Mouse (Mus musculus) mouse embryonic stem cell (cell line): ENCODE results near the gene Zfp109.

ENCODE experiments used
- in situ Hi-C, 2 experiments: fragments of 300-500 bp; cut with MboI; formaldehyde crosslinking; loops; 1 replicate in 1 of 2; 3 replicates in 1 of 2; pipeline ENCODE4 v1.14.3; 2019 to 2020; ENCODE audit warnings: low sequenced_read_pairs in 2 of 2, low pct_unique_long_range_greater_than_20kb in 1 of 2, mixed read lengths in 1 of 2; ENCODE audit not compliant: unreplicated experiment in 1 of 2

Gene Zfp109

DNA sequence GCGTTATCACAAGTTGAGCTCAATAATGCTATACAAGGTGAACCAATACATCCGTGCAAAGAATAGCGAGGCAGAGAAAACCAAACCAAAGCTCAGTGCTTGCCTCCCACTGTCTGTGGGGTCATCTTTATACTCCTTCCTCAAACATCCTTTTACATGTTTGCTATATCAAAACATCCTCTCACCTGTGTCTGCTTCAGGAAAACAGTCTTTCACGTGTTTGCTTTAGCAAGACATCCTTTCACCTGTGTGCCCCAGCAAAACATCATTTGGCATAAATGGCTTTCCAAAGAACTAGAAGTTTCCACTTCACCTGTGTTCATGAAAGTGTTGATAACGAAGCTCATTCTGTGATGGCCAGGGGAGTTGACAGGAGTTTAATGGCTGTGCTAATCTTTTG is 26.0 kb downstream of the Zfp109 start, which contains the start of gene Zfp111:
TSS of gene Zfp111 (minus strand) at position 101 of the 400 bp plus-strand sequence.
- in situ Hi-C loops: no loop called here

DNA sequence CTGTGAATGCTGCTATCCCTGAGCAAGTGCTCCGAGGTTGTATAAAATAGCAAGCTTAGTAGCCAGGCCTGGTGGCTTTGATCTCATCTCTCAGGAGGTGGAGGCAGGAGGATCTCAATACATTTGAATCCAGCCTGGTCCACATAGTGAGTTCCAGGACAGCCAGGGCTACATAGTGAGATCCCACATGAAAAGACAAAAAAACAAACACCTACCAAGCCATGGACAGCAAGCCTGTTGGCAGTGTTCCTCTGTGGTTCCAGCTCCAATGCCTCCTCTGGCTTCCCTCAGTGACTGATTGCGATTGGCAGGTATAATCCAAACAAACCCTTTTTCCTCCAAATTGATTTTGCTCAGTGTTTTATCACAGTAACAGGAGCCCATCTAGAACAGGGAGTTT is 27.1 kb downstream of the Zfp109 start:
- in situ Hi-C loops: no loop called here

DNA sequence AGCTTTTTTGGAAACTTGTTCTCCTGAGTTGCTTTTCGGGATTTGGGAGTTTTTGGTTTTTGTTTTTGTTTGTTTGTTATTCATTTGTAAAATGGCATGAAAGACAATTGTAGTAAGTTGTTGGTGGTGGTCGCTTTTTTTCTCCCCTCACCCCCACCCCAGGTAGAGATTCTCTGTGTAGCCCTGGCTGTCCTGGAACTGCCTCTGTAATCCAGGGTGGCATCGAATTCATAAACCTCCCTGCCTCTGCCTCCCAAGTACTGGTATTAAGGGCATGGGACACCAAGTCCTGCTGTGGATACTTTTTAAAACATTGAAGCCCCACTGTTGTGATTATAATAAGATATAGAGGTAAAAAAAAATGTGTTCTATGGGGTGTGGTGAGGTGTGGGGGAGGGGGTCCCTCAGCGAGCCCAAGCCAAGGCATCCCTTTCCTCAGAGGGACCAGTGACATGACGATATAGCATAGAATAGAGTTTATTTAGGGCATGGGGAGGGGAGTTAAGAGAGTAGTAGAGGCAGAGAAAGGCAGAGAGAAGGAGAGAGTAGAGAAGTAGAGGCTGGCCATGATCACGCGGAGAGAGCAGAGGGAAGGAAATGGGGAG is 29.0 kb downstream of the Zfp109 start:
- in situ Hi-C loops: no loop called here

DNA sequence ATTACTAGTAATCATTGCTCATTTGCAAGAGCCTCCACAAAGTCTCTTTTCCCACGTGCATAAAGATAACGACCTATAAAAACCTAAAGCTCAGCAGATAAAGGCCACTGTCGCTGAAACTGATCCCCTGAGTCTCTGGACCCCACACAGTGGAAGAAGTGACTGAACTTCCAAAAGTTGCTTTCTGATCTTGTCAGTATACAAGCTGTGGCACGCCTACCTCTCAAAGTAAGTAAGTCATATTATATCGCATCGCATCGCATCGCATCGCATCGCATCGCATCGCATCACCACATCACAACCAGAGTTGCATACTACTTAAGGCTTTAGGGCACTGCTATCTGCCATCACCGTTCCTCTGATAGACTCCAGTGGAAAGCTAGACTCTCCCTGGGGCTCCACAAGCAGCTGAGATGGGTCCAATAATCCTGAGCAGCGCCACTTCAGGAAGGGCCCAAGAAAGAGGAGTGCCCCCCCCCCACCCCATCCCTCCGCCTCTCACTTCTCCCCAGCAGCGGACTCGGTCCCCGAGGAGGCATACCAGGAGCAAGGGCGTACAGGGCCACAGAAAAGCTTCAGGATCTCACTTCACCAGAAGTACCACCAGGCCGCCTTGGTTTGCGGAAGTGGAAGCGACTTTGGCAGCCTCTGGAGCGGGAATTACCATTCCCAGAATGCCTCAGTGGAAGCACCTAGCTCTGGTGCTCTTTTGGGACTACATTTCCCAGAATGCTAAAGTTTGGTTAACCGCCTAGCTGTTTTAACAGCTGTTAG is 29.7 kb downstream of the Zfp109 start:
- in situ Hi-C loops: no loop called here

DNA sequence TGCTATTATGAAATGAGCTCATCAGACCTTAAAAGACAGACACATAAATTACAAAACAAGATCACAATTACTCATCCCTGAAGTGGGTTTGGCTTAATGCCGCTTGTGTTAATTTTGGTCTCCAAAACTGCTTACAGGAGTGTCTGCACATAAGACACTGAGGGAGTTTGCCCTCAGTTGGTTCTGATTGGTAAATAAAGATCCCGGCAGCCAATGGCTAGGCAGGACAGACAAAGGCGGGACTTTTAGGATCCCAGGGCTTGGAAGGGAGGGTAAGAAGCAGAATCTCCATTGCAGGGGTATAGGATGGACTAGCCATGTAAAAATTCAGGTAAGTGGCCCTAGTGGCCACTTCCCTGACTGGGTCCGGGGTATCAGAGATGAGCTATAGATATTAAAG is 40.4 kb downstream of the Zfp109 start:
- in situ Hi-C loops: no loop called here

DNA sequence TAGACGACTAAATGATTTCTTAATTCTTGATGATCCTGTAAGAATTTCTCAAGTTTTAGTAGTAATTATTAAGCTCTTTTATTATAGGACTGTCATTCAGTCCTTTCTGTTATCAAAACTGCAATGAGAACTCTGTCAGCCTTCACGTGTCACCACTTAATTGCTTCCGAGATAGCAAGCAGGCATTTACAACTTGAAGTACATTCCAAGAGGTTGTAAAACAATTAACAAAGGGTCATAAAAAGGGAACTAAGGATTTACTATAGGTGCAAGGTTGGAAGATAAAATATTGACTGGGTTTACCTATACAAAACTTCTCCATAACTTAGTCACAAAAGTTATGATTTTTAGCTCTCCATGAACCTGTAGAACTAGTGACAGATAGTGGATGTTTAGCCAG is 44.2 kb downstream of the Zfp109 start:
- in situ Hi-C loops: no loop called here

DNA sequence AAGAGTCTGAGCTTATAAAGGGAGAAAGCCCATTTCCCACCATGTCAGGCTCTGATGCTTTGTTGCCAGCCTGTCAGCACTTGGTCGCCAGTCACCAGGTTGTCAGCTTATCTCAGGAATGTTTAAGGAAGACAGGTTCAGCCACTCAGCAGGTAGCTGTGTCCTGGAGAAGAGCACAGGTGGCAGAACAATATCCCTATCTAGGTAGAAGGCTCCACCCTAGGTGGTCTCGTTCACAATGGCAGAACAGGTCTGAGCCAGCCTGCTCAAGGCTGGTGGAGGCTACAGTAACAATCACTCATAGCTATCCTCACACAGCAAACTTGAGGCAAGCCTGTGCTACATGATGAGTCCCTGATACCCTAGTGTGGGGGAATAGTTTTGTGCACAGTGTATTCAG is 46.0 kb downstream of the Zfp109 start:
- in situ Hi-C loops: no loop called here

DNA sequence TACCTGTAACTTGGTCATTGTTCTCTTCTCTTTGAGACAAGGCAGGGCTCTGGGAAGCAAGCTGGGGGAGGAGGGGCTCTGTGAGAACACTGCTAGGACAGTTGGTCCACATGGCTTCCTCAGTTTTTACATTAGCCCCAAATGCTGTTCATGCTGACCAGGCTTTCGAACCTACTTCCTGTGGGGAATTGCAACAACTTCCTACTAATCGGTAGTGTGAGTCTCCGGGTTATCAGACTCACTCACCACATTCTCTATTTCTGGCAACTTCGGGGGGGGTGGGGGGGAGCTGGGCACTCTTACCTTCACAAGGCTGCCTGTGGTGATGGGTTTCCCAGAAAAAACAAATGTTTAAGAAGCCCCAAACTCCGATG is 47.8 kb downstream of the Zfp109 start:
- in situ Hi-C loops: no loop called here

DNA sequence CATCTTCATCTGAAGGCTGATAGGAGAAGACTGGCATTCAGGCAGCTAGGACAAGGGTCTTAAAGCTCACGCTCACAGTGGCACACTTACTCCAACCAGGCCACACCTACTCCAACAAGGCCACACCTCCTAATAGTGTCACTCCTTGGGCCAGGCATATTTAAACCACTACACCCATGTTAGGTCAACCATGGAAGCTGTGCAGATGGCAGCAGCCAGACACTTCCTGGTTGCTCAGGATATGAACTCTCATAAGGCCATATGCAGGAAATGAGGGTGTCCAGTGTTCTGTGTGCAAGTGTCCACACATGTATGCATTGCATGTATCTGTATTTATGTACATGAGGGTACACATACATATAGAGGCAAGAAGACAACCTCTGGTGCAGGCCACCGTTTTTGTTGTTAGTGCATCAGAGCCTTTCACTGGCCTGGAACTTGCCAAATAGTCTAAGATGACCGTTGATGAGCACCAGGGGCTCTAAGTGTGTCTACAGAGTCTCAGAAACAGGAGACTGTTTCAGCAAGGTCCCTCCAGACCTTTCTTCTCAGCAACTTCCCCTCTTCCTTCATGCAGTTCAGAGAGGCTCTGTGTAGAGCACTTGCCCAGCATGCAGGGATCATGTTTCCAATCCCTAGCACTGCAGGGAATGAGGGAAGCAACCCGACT is 48.3 kb downstream of the Zfp109 start:
- in situ Hi-C loops: no loop called here

DNA sequence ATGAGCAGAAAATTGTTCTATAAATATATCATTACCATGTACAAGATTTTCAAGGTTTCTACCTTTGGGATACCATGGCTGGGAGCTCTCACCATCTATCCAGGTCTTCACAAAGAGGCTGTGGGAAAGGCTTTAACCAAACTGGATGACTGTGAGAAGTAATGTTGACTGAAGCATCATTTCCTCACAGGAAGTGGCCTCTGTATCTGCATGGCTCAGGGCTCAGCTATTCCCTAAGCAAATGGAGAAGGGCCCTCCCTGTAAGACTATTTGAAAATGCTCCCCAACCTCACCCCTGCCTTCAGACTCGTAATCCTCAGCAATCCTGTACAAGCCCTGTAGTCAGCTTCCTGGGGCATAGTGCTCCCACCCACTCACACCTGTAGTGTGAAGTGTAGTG is 49.7 kb downstream of the Zfp109 start:
- in situ Hi-C loops: no loop called here
